Mouse (Mus musculus) ovary, postnatal 36 days (tissue): ENCODE measurements at regions not wholly inside any gene's neighbourhood (a gene's known extent, or its start where the extent isn't known, plus 50 kb on each side); places are given as distances from the start of the nearest gene placed in this dataset.
"Not testable (repeated sequence)": the region's sequence is repeated elsewhere in the genome, so short reads cannot be mapped to it uniquely, and the experiment has no call there.

Experiments
- DNase-seq: peaks from one replicate; pipeline ENCODE4 v3.0.0; 2022; ENCODE audit warnings: low spot score, mixed read lengths

DNA sequence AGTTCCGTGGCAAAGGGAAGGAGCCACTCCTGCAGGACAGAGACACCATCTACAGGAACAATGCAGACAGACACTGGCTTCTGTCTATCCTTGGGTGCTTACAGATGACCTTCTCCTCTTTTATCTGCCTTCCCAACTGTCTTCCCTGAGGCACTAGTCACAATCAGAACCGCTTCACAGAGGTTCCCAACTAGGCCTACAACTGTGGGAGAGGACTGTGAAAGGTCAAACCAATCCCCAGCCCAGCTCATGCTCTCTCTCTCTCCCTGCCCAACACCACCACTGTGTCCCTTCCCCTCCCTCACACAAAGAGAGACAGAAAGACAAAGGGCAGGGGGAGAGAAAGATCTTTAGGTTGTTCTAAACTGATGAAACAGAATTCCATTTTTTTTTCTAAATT is 61.3 kb downstream of the Tmem17 start:
- no peak for DNase-seq

DNA sequence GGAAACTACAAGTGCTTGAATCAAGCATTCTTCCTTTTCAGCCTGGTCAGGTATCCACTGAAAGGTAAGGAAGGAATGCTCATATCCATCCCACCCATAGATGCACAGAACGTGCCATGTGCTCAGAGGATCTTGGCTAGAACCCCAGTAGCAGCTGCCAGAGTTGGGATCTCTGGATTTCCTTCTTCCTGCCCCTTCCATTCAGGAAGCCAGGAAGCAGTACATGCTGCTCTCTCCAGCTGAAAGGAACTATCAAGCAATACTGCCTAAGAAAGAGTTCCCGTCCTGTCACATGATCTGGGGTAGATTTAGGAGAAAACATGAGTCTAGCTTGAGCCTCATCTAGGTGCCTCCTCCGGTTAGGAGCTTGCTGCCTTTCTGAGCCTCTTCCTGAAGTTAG is 61.9 kb downstream of the Tmem17 start:
- no peak for DNase-seq

DNA sequence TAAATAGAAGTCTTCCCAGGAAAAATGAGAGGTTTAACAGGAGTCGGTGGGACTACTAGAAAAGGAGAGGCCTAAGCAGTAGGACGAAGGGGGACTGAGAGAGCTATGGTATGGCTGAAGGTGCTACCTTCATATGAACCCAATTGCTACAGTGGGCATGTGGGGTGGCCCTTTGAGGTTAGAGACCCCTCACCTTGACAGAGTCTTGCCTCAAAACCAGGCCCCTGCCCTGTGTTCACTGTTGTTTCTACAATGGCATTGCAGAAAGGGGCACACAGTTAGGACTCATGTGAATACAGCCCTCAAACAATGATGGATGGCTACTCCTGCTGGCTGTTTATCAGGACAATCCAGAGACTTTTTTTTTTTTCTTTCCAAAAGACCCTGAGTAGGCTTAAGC is 62.6 kb downstream of the Tmem17 start:
- DNase-seq, result no peak

- no peak for DNase-seq
These were observed 72.2 kb downstream of the Tmem17 start for GRCm38 (mm10) chr11:22584100-22584487.

GRCm38 (mm10) chr11:22584488-22585158 is 72.7 kb downstream of the Tmem17 start:
- DNase-seq, result peak; percentile 45

- DNase-seq, result no peak
These were observed 75.9 kb downstream of the Tmem17 start for GRCm38 (mm10) chr11:22587691-22588241.

- DNase-seq, result no peak
These were observed 76.7 kb downstream of the Tmem17 start for GRCm38 (mm10) chr11:22588546-22588945.

- DNase-seq, result no peak
These were observed 78.0 kb downstream of the Tmem17 start for GRCm38 (mm10) chr11:22589901-22590300.

DNA sequence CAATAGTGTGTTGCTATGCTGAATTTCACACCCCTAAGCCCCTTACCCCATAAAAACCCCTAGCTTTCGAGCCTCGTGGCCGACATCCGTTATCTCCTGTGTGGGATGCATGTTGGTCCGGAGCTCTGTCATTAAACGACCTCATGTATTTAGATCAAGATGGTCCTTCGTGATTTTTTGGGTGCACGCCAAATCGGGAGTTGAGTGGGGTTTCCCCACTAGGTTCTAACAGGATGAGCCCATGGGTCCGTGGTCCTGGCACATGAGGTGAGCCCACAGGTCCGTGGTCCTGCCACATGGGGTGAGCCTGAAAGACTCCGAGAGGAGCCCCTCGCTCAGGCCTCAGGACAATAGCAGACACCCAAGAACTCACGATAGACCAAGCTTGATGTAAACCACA is 79.2 kb downstream of the Tmem17 start:
- DNase-seq, result not testable (repeated sequence)

DNA sequence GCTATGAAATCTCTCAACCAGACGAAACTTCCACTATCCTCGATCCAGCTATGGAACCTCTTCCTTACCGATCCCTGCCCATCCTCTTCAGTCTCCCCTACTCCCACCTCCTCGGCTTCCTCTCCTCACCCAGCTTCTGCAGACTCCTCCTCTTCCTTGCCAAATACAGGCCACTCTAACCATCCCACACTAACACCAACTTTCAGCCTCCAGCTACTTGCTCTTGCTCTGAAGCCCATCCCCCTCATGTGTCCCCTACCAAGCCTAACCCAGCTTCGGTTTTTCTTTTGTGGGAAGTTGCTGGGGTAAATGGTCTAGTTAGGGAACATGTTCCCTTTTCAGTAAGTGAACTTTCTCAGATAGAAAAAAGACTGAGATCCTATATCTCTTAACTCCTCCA is 80.8 kb downstream of the Tmem17 start:
- DNase-seq, result no peak

DNA sequence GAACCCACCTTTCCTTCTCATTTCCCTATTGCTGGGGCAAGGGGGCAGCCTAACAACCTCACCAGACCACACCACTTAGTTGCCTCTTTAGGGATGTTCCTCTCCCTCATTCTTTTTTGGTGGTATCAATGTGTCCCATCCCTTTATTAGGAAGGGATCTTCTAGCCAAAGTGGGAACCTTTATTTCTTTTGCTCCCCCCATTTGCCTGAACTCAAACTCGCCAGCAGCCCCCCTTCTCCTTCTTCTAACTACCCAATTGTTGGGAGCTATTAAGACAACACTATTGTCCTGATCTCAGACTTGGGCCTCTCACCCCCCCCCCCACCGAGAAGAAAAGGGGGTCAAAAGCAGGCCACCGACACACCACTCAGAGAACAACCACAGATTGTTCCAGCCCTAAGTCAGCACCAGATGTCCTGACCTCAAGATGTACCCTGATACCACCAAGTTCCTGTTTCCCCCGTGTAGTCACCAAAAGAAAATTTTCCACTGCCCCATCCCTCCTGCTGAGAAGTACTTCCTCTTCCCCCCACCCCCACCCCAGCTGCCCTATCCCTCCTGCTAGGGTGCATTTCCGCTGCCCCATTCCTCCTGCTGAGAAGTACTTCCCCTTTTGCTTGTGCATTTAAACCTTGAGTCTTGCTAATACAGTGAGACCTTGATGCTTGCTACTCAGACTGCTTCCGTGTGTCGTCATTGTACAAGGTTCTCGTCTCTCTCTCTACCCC is 84.4 kb downstream of the Tmem17 start:
- DNase-seq, result no peak

- DNase-seq, result no peak
These were observed 84.9 kb downstream of the Tmem17 start for GRCm38 (mm10) chr11:22596805-22597149.

GRCm38 (mm10) chr11:22600370-22600769 is 88.5 kb downstream of the Tmem17 start:
- DNase-seq, result no peak

- no peak for DNase-seq
These were observed 90.1 kb downstream of the Tmem17 start for GRCm38 (mm10) chr11:22601977-22602376.

- DNase-seq, result no peak
These were observed 90.7 kb downstream of the Tmem17 start for GRCm38 (mm10) chr11:22602610-22603009.

GRCm38 (mm10) chr11:22603397-22603796 is 91.5 kb downstream of the Tmem17 start:
- DNase-seq, result no peak

DNA sequence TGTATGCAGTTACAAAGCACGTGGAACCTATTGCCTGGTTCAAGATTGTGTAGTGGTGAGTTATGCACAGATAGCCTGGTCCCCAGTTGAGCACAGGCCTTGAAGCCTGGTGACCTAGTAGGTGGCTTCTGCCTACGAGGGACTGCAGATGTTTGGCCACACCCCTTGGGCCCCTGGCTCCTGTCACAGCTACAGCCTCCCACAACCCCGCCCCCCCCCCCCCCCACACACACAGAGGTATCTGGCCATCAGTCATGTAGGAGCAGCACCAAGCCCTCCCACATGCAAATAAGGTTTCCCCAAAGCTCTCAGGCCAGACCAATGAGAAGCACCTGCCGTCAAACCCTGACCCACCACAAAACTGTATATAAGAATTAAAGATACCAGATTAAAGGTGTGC is 94.5 kb downstream of the Tmem17 start:
- DNase-seq, result no peak

- DNase-seq, result no peak
These were observed 95.8 kb downstream of the Tmem17 start for GRCm38 (mm10) chr11:22607645-22608044.

DNA sequence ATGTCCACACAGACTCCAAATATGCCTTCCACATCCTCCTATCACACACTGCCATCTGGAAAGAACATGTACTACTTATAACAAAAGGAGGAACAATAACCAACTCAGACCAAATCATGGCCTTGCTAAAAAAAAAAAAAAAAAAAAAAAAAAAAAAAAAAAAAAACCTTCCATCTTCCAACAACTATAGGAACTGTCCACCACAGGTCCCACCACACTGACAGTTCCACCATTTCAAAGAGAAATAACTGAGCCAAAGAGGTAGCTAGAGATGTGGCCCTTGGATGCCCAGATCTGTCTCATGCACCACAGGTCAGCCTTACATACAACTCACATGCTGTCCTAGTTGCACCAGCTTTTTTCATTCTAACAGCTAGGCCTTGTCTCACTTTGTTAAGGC is 97.1 kb downstream of the Tmem17 start:
- DNase-seq, result no peak

- DNase-seq, result no peak
These were observed 98.7 kb downstream of the Tmem17 start for GRCm38 (mm10) chr11:22610433-22611101.

GRCm38 (mm10) chr11:22611102-22611869 is 99.4 kb downstream of the Tmem17 start:
- DNase-seq, result no peak

GRCm38 (mm10) chr11:22613500-22613899 is 101.6 kb downstream of the Tmem17 start:
- no peak for DNase-seq
